Mouse (Mus musculus) intestine, embryonic 16.5 days (tissue): ENCODE results near the gene Daw1. TPM values are rescaled to one million over a fixed set of nuclear protein-coding genes. Genes with fewer than 3 reads are reported as not detected.
A peak's percentile ranks its signal among the peaks of the same experiment; 100 is the strongest.

Experiments
- ATAC-seq: fragments of 200-750 bp; cut with Nextera tagmentation; 2 replicates; pipeline ENCODE4 v1.8.0; 2017; ENCODE audit warnings: moderate TSS enrichment, moderate library complexity
- H3K27ac ChIP-seq: fragments of 300-500 bp; sonication (generic); 2 replicates; pipeline ENCODE4 v1.5.1; 2014; ENCODE audit warnings: mild to moderate bottlenecking, low read length
- H3K27me3 ChIP-seq: fragments of 300-500 bp; sonication (generic); replicated peaks from 2 replicates; pipeline ENCODE4 v1.6.1; 2014; ENCODE audit warnings: low read length, control low read depth, mixed read lengths; ENCODE audit not compliant: control insufficient read depth, insufficient read depth
- H3K36me3 ChIP-seq: fragments of 300-500 bp; sonication (generic); 2 replicates; pipeline ENCODE4 v1.6.1; 2014; ENCODE audit warnings: low read length, control low read depth; ENCODE audit not compliant: control insufficient read depth, insufficient read depth
- H3K4me1 ChIP-seq: fragments of 300-500 bp; sonication (generic); 2 replicates; pipeline ENCODE4 v1.6.1; 2014; ENCODE audit warnings: low read length, control low read depth, mixed read lengths; ENCODE audit not compliant: control insufficient read depth, insufficient read depth
- H3K4me2 ChIP-seq: fragments of 300-500 bp; sonication (generic); 2 replicates; pipeline ENCODE4 v1.6.1; 2014; ENCODE audit warnings: low read depth, low read length, control low read depth
- H3K4me3 ChIP-seq: fragments of 300-500 bp; sonication (generic); 2 replicates; pipeline ENCODE4 v1.5.1; 2014; ENCODE audit warnings: mild to moderate bottlenecking, low read length
- H3K9ac ChIP-seq: fragments of 300-500 bp; sonication (generic); 2 replicates; pipeline ENCODE4 v1.6.1; 2014; ENCODE audit warnings: low read depth, low read length
- H3K9me3 ChIP-seq: fragments of 300-500 bp; sonication (generic); 2 replicates; pipeline ENCODE4 v1.6.1; 2016; ENCODE audit warnings: low read length, control low read depth; ENCODE audit not compliant: control insufficient read depth
- WGBS: fragments of 180-500 bp; shearing (Covaris S2); extraction: QIAGEN DNeasy Blood & Tissue Kit; methylation state at CpG from one replicate; pipeline ENCODE4 v1.1.7; 2014; 5-methylcytosine and 5-hydroxymethylcytosine counted together
- polyA plus RNA-seq: library from polyadenylated mRNA; unstranded; fragments of >200 nt; fragmentation: Nextera tagmentation; extraction: Ambion mirVana; gene quantifications from 2 replicates; pipeline ENCODE4 v1.2.1, GENCODE M21; 2015

Daw1 gene
- polyA plus RNA-seq = not detected in 2 replicates

DNA sequence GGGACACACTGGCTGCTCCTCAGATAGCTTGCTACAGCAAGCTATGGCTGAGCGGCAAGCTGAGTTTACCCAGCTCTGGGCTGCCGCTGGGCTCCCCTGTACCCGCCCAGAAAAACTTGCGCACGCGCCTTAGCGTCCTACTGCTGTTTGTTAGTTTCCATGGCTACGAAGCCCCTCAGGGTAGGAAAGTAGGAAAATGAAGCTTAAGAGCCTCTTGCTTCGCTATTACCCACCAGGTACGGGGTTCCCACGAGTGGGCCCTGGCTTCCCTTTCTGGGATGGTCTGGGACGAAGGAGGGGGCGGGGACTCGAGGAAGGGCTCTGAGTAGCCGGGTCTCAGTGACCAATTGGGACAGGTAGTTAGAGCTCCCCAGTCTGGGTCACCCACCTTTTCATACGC is at the start of gene Daw1:
Gene Daw1, plus strand, starts transcription at position 150 of the 400 bp plus-strand sequence.
- Histone ChIP-seq H3K4me1 (0 out of 2 replicates have a peak, but pooled peaks cover 3% of the 10 kb centered on the region), H3K9ac (peak within 1 kb of the TSS; percentile 72), H3K27ac (no peak within 1 kb of the TSS), H3K9me3 (no peaks in the 10 kb centered on the region), H3K4me3 (peak within 1 kb of the TSS; percentile 70), H3K27me3 (no peaks in the 10 kb centered on the region), H3K4me2 (peak within 1 kb of the TSS; percentile 80), H3K36me3 (no peaks in the 10 kb centered on the region)
- under 1% methylated on average over 16 of the region's 16 CpGs for WGBS
- peak; percentile 84 for ATAC-seq

DNA sequence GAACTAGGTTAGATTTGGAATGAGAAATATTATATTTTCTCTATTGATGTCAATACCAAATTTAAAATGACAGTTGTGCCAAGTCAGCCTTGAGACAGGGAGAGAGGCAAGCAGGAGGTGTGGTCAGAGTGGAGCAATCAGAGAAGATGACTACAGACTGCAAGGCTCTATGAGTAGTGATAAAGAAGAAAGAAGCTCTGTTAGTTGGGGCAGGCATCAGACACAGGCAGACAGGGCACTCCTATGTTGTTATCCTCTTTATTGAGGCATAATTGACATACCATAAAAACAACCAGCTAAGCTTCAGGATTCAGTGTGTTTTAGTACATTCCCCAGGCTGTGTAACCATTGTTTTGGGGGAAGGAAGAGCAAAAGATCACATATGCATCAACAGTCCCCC is 48.6 kb upstream of the Daw1 start:
- H3K4me2 ChIP-seq = no peak overlapping the region
- no peaks in the 10 kb centered on the region for H3K9me3 ChIP-seq
- H3K9ac ChIP-seq = no peak overlapping the region
- H3K36me3 ChIP-seq = no peaks in the 10 kb centered on the region
- peak overlapping the region; percentile 51; the same call in 1 of the 2 replicates for H3K27ac ChIP-seq
- H3K4me1 ChIP-seq = peaks cover 4% of the 10 kb centered on the region; the same call in 1 of the 2 replicates
- no peaks in the 10 kb centered on the region for H3K27me3 ChIP-seq
- ATAC-seq = peak; percentile 87
- H3K4me3 ChIP-seq = no peak overlapping the region

DNA sequence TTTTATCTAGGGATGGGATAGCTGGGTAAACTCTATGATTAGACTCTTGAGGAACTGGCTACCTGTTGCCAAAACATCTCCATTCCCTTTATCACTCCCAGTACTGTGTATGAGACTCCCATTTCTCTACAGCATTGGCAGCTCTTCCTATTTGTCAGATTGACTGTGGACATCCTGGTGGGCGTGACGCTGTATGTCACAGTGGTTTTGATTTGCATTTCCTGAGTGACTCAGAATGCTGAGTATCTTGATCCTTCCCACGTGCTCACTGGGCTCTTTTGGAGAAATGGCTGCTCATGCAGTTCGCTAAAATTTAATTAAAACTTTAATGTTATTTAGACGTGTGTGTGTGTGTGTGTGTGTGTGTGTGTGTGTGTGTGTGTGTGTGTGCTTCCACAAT is 47.8 kb upstream of the Daw1 start:
- peaks cover 8% of the 10 kb centered on the region for H3K4me1 ChIP-seq
- WGBS = 61% methylated on average over 5 of the region's 5 CpGs
- no peaks in the 10 kb centered on the region for H3K27me3 ChIP-seq
- no peak for ATAC-seq
- no peak overlapping the region for H3K4me3 ChIP-seq
- no peaks in the 10 kb centered on the region for H3K9me3 ChIP-seq
- no peaks in the 10 kb centered on the region for H3K36me3 ChIP-seq
- H3K4me2 ChIP-seq = no peak overlapping the region
- H3K9ac ChIP-seq = no peak overlapping the region
- peak overlapping the region; percentile 51; the same call in 1 of the 2 replicates for H3K27ac ChIP-seq

DNA sequence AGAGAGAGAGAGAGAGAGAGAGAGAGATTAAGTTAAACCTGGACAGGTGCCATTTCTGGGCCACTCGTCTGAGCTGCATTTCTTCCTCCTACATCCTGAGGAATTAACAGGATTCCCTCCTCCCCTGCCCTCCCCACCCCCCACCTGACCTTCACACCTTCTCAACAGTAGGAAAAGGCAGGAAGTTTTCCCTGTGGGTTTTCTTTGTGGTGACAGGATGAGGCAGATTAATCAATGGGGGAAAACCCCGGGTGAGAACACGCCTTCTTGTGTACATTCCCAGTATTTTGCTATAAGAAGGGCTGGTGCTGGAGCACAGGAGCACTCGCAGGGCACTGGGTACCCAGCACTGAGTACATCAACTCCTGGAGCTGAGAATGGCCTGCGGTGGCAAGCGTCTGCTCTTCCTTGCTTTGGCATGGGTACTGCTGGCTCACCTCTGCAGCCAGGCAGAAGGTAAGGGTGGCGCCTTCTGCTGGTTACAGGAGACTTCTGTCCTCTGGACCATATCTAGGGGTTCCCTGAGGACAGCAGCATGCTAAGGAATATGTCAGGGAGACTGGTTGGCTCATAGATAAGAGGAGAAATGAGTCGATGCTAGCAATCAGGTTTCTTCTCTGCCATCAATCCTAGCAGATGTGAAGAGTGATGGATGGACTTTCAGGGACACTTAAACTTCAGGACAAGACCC is 43.0 kb upstream of the Daw1 start, which contains the start of gene Ccl20:
Gene Ccl20, plus strand, starts transcription at position 320 of the 691 bp plus-strand sequence.
- Histone ChIP-seq H3K4me3 (peak within 1 kb of the TSS; percentile 3; the same call in 1 of the 2 replicates), H3K9ac (no peak within 1 kb of the TSS), H3K27me3 (no peaks in the 10 kb centered on the region), H3K27ac (peak within 1 kb of the TSS; percentile 84), H3K36me3 (no peaks in the 10 kb centered on the region), H3K4me1 (peaks cover 13% of the 10 kb centered on the region), H3K9me3 (no peaks in the 10 kb centered on the region), H3K4me2 (no peak within 1 kb of the TSS)
- WGBS = 27% methylated on average over 8 of the region's 8 CpGs
- peak; percentile 86 for ATAC-seq

DNA sequence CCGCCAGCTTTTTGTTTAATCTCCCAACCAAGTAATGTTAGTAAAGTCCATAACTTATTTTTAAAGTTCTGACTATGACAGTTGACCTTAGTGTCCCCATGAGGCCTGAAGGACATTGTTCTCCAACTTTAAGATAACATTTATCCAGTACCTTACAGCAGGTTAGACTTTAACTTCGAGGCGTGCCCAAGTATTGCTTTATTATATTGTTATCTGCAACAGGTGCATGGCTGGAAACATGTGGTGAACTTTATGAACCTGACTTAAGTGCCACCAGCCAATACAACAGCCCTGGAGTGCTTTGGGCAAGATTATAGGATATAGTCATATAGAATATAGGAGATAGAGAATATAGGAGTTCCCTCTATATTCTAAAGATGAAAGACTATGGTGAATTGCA is 42.3 kb upstream of the Daw1 start:
- Histone ChIP-seq H3K9me3 (no peaks in the 10 kb centered on the region), H3K27me3 (no peaks in the 10 kb centered on the region), H3K9ac (no peak overlapping the region), H3K36me3 (no peaks in the 10 kb centered on the region), H3K27ac (peak overlapping the region; percentile 84), H3K4me3 (no peak overlapping the region), H3K4me1 (peaks cover 13% of the 10 kb centered on the region), H3K4me2 (no peak overlapping the region)
- ATAC-seq = peak; percentile 92
- WGBS = 53% methylated on average over 3 of the region's 3 CpGs

DNA sequence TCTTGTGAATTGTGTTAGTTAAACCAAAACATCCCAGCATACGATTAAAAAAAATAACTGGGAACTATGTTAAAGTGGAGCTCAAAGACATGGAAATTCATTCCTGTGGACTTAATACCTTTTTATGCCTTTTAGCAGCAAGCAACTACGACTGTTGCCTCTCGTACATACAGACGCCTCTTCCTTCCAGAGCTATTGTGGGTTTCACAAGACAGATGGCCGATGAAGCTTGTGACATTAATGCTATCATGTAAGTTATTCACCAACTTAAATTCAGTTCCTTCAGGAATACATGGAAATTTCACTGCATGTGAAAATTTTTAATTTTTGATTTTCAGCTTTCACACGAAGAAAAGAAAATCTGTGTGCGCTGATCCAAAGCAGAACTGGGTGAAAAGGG is 41.9 kb upstream of the Daw1 start:
- Histone ChIP-seq H3K4me3 (no peak overlapping the region), H3K27me3 (no peaks in the 10 kb centered on the region), H3K9me3 (no peaks in the 10 kb centered on the region), H3K4me1 (peaks cover 13% of the 10 kb centered on the region), H3K9ac (no peak overlapping the region), H3K4me2 (no peak overlapping the region), H3K36me3 (no peaks in the 10 kb centered on the region), H3K27ac (no peak overlapping the region; the same call in 1 of the 2 replicates)
- 80% methylated on average over 7 of the region's 7 CpGs for WGBS
- peak; percentile 9; the same call in 1 of the 2 replicates for ATAC-seq

DNA sequence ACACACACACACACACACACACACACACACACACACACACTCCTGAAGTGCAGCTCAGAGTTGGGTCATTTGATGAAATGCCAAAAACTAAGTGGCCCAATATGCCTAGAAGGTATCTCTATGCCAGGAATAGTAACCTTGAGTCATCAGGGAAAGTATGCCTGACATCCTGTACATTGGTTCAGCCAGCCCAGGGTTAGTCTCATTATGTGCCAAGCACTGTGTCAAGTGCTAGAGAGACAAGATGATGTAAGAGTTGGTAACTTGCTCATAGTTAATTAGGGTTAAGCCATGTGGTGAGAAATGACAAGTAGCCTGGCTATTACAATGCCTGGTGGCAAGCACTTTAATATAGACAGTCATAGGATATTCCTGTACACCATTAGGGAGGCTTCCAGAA is 39.6 kb upstream of the Daw1 start:
- ATAC-seq = no peak
- no peaks in the 10 kb centered on the region for H3K36me3 ChIP-seq

DNA sequence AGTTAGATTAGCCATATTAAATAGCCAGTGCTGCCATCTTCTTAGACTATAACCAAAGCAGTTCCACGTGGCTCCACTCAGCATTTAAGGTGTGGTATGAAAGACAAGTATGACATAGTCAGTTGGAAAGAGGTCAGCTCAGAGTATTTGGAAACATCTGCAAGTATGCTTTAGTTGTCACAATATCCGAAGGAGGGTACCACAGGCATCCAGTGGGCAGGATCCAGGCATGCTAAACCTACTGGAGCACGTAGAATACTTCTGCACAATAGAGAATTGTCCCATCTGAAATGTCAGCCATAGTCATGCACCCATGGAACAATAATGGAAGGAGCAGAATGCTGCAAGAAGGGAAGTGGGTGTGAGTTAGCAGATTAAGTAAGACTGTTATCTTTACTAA is 39.2 kb upstream of the Daw1 start:
- no peak overlapping the region for H3K9ac ChIP-seq
- no peak overlapping the region for H3K4me3 ChIP-seq
- H3K36me3 ChIP-seq = no peaks in the 10 kb centered on the region
- no peaks in the 10 kb centered on the region for H3K27me3 ChIP-seq
- WGBS = 78% methylated on average over 3 of the region's 3 CpGs
- H3K27ac ChIP-seq = no peak overlapping the region
- H3K4me1 ChIP-seq = peaks cover 9% of the 10 kb centered on the region
- no peak overlapping the region for H3K4me2 ChIP-seq
- H3K9me3 ChIP-seq = no peaks in the 10 kb centered on the region
- ATAC-seq = no peak

More for the DNA sequence above, 39.6 kb upstream of the Daw1 start:
- Histone ChIP-seq H3K4me1 (peaks cover 9% of the 10 kb centered on the region), H3K27ac (no peak overlapping the region), H3K4me2 (no peak overlapping the region), H3K27me3 (no peaks in the 10 kb centered on the region), H3K9ac (no peak overlapping the region), H3K4me3 (no peak overlapping the region), H3K9me3 (no peaks in the 10 kb centered on the region)

DNA sequence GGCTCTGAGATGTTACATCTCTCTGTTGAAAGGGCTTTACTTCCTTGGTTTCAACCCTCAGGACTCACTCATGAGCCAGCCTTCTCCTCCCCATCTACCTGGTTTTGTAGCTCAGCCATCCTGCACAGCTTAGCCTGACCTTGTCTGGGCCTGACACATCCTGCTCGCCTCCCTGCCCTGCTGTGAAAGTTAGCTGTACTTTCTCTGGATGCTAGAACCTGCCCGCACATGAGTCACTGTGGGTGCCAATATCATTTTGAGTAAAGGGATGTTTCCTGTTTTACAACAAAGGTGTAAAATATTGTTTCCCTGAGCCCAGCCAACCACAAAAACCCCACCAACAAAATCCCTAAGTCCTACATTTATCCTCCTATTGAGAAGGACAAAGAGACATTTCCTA is 36.4 kb upstream of the Daw1 start:
- H3K27ac ChIP-seq = no peak overlapping the region
- H3K9me3 ChIP-seq = no peaks in the 10 kb centered on the region
- WGBS = 96% methylated on average over 2 of the region's 2 CpGs
- no peaks in the 10 kb centered on the region for H3K36me3 ChIP-seq
- no peaks in the 10 kb centered on the region for H3K27me3 ChIP-seq
- no peak overlapping the region for H3K4me2 ChIP-seq
- H3K4me3 ChIP-seq = no peak overlapping the region
- no peak for ATAC-seq
- no peaks in the 10 kb centered on the region for H3K4me1 ChIP-seq
- H3K9ac ChIP-seq = no peak overlapping the region
